Mouse (Mus musculus): ENCODE results near the gene Trak1.
"Not testable (repeated sequence)": the region's sequence is repeated elsewhere in the genome, so short reads cannot be mapped to it uniquely, and the experiment has no call there.

Gene Trak1

DNA sequence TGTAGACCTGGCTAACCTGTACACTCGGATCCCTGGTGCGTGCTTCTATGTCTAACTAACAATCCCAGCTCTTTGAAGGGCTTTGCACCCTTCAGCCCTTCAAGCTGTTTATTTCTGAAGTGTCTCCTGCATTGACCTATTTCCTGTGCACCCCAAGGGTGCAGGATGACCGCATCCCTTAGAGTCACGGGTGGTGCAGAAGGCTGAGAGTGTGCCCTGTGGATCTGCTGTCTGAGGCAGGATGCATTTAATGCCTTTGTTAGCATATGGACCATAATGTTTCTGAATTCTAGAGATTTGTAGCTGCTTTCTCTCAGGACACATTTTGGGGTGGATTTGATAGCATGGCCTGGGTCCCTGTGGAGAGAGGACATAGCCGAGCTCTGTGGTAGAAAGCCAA lies 129.6 kb downstream of the Trak1 start:
- no peak for DNase-seq (ENCODE audit: low read depth, low spot score)

DNA sequence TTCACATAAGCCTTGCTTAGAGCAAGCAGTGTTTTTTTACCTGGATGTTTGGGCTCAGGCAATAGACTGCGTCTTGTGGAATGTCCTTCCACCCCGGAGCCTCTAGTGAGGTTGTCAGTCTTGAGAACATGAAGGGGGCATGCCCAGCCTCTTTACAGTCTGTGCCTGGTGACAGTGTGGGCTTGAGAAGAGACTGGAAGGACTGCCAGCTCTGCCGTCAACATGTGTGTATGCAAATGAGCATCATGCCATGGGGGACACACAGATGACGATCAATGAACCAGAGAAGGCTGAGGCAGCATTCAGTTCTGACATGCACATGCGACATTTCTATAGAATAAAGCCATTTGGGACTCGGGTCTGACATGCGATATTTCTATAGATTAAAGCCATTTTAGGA lies 132.3 kb downstream of the Trak1 start:
- no peak for DNase-seq (ENCODE audit: low read depth, low spot score)

GRCm38 (mm10) chr9:121430379-121430778 lies 133.1 kb downstream of the Trak1 start:
- DNase-seq (ENCODE audit: low read depth, low spot score): no peak

DNA sequence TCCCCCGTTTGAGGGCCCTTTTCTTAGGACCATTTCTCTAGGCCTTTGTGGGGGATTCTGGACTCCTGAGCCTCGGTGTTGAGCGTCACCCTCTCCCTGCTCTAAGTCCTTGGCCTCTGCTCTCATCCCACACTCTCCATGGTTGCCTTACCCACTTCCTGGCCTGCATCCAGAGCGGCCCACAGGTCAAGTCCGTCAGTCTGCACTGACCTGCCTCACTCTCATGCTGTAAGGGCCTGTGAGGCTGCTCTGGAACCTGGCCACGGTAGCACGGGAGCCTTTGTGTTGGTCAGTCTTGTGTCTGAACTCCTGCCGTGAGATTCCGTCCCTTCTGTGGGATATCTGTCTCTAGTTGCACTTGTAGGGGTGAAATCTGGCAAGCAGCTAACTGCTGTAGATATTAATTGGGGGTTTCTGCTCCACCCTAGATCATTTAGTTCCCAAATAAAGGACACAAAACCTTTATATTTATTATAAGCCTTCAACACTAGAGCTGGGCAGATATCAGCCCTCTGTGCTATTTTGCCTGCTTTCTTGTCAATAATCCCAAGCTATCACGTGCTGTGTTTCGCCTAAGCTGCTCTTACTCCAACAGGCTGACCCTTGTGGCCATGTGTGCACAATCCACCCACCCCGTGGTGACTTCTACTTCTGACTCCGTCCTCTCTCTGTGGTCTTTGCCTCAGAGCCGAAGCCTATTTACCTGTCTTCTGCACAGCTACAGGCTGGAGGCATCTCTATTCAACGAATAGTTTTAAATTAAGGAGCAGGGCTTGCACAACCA lies 136.6 kb downstream of the Trak1 start:
- no peak for DNase-seq (ENCODE audit: low read depth, low spot score)

DNA sequence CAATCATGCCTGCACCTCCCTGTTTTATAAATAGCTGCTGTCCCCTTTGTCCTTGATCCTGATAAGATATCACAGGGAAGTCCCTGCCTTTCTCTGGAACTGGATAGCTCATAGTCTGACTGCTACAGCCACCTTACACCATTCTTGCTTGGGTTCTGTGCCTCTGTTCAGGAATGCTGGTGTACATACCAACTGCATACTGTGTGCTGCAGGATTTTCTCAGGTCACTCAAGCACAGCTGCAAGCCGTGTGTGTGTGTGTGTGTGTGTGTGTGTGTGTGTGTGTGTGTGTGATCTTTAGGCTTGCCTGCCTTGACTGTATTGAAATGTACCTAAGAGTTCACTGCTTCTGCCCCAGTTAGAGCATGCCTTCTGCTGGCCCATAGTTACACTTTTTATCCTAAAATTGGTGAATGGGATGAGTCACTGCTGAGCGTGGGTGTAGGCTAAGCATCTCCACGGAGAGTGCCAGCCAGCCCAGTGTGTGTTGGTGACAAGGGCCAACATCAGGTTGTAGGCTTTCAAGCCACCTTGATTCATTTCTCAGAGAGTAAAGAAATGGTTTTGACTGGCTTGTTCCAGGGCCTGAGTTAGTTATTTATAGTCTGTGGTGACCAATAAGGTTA lies 138.1 kb downstream of the Trak1 start:
- no peak for DNase-seq (ENCODE audit: low read depth, low spot score)

GRCm38 (mm10) chr9:121436501-121436900 lies 139.2 kb downstream of the Trak1 start:
- no peak for DNase-seq (ENCODE audit: low read depth, low spot score)

- DNase-seq (ENCODE audit: low read depth, low spot score): no peak
These were observed 144.8 kb downstream of the Trak1 start for GRCm38 (mm10) chr9:121442145-121442544.

GRCm38 (mm10) chr9:121443696-121444366 lies 146.5 kb downstream of the Trak1 start:
- no peak for DNase-seq (ENCODE audit: low read depth, low spot score)

DNA sequence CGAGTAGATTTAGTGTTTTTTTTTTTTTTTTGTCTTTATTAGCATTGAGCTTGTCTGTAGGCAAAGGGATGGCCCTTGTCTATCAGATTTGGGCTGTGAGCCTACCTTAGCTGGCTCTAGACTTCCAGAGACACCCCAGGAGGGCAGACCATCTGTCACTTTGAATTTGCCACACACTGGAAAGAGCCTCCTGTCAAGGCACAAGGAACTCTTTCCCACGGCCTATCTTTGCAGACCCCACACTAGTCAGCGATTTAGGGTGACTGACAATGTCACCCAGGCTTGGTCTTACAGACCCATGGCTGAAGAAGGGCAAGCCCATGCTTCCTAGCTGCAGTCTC lies 147.0 kb downstream of the Trak1 start:
- no peak for DNase-seq (ENCODE audit: low read depth, low spot score)

DNA sequence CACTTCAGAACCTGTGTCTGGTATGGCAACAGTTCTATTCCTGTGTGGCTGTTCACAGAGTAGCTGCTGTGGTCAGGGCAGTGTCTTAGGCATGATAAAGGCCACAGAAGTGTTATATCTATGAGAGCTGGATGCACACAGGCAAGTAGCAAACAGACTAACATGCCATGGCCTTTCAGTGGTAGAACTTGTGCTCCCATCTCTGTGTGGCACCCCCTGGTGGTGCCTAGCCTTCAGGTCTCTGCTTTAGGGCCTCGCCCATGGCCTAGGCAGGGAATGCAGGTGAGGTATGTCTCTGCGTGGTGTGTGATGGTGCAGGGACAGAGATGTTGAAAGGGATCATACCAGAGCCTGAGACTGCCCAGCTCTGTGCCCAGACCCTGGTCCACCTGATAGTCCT lies 148.1 kb downstream of the Trak1 start:
- DNase-seq (ENCODE audit: low read depth, low spot score): no peak

- no peak for DNase-seq (ENCODE audit: low read depth, low spot score)
These were observed 149.1 kb downstream of the Trak1 start for GRCm38 (mm10) chr9:121446431-121446831.

DNA sequence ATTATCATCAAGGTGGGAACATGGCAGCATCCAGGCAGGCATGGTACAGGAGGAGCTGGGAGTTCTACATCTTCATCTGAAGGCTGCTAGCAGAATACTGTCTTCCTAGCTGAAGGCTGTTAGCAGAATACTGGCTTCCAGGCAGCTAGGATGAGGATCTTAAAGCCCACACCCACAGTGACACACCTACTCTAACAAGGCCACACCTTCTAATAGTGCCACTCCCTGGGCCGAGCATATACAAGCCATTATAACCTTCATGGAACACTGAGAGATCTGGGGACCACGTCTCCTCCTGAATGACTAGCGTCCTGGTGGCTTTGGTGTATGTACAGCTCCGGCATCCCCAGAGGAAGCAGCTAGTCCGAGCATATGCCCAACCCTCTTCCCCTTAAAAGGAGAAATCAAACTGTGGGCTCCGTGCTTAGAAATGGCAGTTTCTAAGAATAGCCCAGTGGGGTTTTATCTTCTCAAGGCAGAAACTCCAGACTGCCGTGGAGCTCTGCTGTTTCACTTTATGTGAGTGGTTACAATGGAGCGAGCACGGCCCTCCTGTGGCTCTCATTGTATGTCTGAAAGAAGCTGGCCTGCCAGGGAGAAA lies 155.1 kb downstream of the Trak1 start:
- DNase-seq (ENCODE audit: low read depth, low spot score): not testable (repeated sequence)

DNA sequence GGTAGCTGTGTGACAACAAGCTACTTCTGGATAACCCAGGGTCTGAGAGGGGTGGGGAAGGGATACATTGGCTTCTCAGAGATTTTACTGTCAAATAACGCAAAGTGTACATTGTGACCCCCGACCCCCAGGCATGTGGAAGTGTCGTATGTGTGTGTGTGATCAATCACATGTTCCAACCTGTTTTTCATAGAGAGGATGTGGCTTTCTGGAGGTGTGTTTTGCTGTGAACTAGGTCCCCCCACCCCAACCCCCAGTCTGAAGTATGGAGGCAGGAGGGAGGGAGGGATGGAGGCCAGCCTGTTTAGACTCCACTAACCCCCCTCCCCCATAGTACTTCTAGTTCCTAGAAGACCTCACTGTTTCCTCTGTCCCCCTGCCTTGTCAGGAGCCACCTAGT lies 157.6 kb downstream of the Trak1 start:
- DNase-seq (ENCODE audit: low read depth, low spot score): no peak

- no peak for DNase-seq (ENCODE audit: low read depth, low spot score)
These were observed 159.6 kb downstream of the Trak1 start for GRCm38 (mm10) chr9:121456739-121457515.

DNA sequence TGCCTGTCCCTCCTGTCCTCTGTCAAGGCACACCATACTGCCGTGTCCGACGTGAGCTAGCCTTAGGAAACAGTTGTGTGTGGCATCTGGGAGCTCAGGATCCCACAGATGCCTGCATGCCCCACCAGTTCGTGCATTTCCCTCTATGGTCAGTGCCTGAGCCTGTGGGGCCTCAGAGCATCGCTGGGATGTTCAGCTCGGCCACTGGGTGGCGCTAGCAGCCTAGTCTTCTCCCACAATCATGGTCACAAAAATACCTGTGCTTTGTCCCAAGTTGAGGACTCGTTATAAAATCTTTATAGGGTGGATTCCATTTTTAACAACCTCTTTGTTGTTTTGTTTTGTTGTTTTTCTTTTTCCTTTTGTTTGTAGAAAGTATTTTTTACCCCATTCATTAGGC lies 161.2 kb downstream of the Trak1 start:
- DNase-seq (ENCODE audit: low read depth, low spot score): no peak

- DNase-seq (ENCODE audit: low read depth, low spot score): no peak
These were observed 162.6 kb downstream of the Trak1 start for GRCm38 (mm10) chr9:121459950-121460349.

DNA sequence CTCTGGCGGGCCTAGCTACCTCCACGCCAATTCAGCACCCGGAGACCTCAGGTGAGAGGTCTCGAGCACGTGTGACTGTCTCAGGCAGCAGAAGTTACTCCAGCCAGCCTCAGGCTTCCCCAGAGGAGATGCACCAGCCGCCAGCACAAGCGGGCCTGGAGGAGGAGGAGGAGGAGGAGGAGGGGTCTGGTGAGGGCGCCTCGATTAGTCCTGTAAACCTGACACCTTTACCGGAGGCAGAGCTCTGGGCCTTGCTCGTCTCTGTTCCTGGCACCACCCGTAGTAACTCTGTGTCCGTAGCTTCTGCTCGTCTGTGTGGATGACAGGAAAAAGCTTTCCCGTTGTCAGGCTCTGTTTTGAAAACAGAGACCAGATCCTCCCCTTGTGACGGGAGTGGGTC lies 163.2 kb downstream of the Trak1 start:
- no peak for DNase-seq (ENCODE audit: low read depth, low spot score)

GRCm38 (mm10) chr9:121467460-121467859 lies 170.2 kb downstream of the Trak1 start:
- no peak for DNase-seq (ENCODE audit: low read depth, low spot score)

- no peak for DNase-seq (ENCODE audit: low read depth, low spot score)
These were observed 172.4 kb downstream of the Trak1 start for GRCm38 (mm10) chr9:121469711-121470110.

GRCm38 (mm10) chr9:121474771-121475170 lies 177.5 kb downstream of the Trak1 start:
- no peak for DNase-seq (ENCODE audit: low read depth, low spot score)
